Mouse (Mus musculus) cerebellum, adult 18-20 months (tissue): Measurements from ENCODE around the gene Olfr1281.
"Not testable (repeated sequence)": the region's sequence is repeated elsewhere in the genome, so short reads cannot be mapped to it uniquely, and the experiment has no call there.

Source experiments
- DNase-seq, 2 experiments: peaks; one replicate each; pipeline ENCODE4 v3.0.0; 2021

Gene Olfr1281

GRCm38 (mm10) chr2:111326220-111326619, at the start of gene Olfr1281:
Gene Olfr1281, plus strand, starts transcription at chr2:111326520.
- DNase-seq = no peak

GRCm38 (mm10) chr2:111289836-111290235, 36.5 kb upstream of the Olfr1281 start, which contains the start of gene Olfr1278:
Gene Olfr1278, plus strand, starts transcription at chr2:111290136.
- no peak for DNase-seq

GRCm38 (mm10) chr2:111298541-111298940, 27.8 kb upstream of the Olfr1281 start:
- DNase-seq = no peak

GRCm38 (mm10) chr2:111300374-111300773, 25.9 kb upstream of the Olfr1281 start, which contains the start of gene Olfr1279:
Gene Olfr1279, plus strand, starts transcription at chr2:111300635.
- no peak for DNase-seq

GRCm38 (mm10) chr2:111313717-111314116, 12.6 kb upstream of the Olfr1281 start, which contains the start of gene Olfr1280:
Gene Olfr1280, plus strand, starts transcription at chr2:111314017.
- no peak for DNase-seq

GRCm38 (mm10) chr2:111333721-111334120, 7.4 kb downstream of the Olfr1281 start:
- DNase-seq = not testable (repeated sequence)

- DNase-seq = no peak
Measured at GRCm38 (mm10) chr2:111335976-111336375, 9.7 kb downstream of the Olfr1281 start, which contains the start of gene Olfr1282. Gene Olfr1282, minus strand, starts transcription at chr2:111336076.

- no peak for DNase-seq
Measured at GRCm38 (mm10) chr2:111366490-111366889, 40.2 kb downstream of the Olfr1281 start, which contains the start of gene Olfr1283. Gene Olfr1283, plus strand, starts transcription at chr2:111366790.

GRCm38 (mm10) chr2:111375222-111375621, 48.9 kb downstream of the Olfr1281 start, which contains the start of gene Olfr1284:
Gene Olfr1284, plus strand, starts transcription at chr2:111375522.
- DNase-seq = no peak
